Mouse (Mus musculus) liver, postnatal 0 days (tissue): ENCODE measurements around the gene Myo18a. TPM values are rescaled to one million over a fixed set of nuclear protein-coding genes. Genes with fewer than 3 reads are reported as not detected.

Source experiments
- ATAC-seq: fragments of 200-750 bp; cut with Nextera tagmentation; 2 replicates; pipeline ENCODE4 v1.8.0; 2017; ENCODE audit warnings: mild to moderate bottlenecking, moderate library complexity
- DNase-seq: peaks from one replicate; pipeline ENCODE4 v3.0.0-alpha.2; 2016
- H3K27ac ChIP-seq: fragments of 300-500 bp; sonication (generic); 2 replicates; pipeline ENCODE4 v1.5.1; 2014; ENCODE audit warnings: antibody characterized with exemption, moderate library complexity, mild to moderate bottlenecking, low read depth
- H3K27me3 ChIP-seq: fragments of 300-500 bp; sonication (generic); 2 replicates; pipeline ENCODE4 v1.6.1; 2014; ENCODE audit warnings: low read length, control low read depth, mixed read lengths; ENCODE audit not compliant: insufficient read depth
- H3K36me3 ChIP-seq: fragments of 300-500 bp; sonication (generic); replicated peaks from 2 replicates; pipeline ENCODE4 v1.6.1; 2014; ENCODE audit warnings: mild to moderate bottlenecking, control low read depth, low read length, moderate library complexity, mixed read lengths; ENCODE audit not compliant: insufficient read depth
- H3K4me1 ChIP-seq: fragments of 300-500 bp; sonication (generic); 2 replicates; pipeline ENCODE4 v1.6.1; 2014; ENCODE audit warnings: antibody characterized with exemption, mild to moderate bottlenecking, control low read depth; ENCODE audit not compliant: insufficient read depth
- H3K4me2 ChIP-seq: fragments of 300-500 bp; sonication (generic); 2 replicates; pipeline ENCODE4 v1.6.1; 2014; ENCODE audit warnings: low read depth, mild to moderate bottlenecking, low read length, moderate library complexity, mixed read lengths
- H3K4me3 ChIP-seq: fragments of 300-500 bp; sonication (generic); 2 replicates; pipeline ENCODE4 v1.5.1; 2014; ENCODE audit warnings: low read depth, low read length
- H3K9ac ChIP-seq: fragments of 300-500 bp; sonication (generic); replicated peaks from 2 replicates; pipeline ENCODE4 v1.6.1; 2014; ENCODE audit warnings: mild to moderate bottlenecking, moderate library complexity
- H3K9me3 ChIP-seq: fragments of 300-500 bp; sonication (generic); 2 replicates; pipeline ENCODE4 v1.6.1; 2016; ENCODE audit warnings: mild to moderate bottlenecking, control low read depth, low read length, mixed read lengths
- CTCF ChIP-seq: sonication (generic); IDR thresholded peaks from 2 replicates; pipeline ENCODE4 v1.5.1; 2016; ENCODE audit warnings: antibody characterized with exemption, low read depth
- EP300 ChIP-seq: IDR thresholded peaks from 2 replicates; pipeline ENCODE4 v1.6.1; 2016; ENCODE audit warnings: antibody characterized with exemption, low read depth, mild to moderate bottlenecking
- WGBS: fragments of 180-500 bp; shearing (Covaris S2); extraction: QIAGEN DNeasy Blood & Tissue Kit; methylation state at CpG from one replicate; pipeline ENCODE4 v1.1.7; 2014; ENCODE audit not compliant: insufficient replicate concordance; 5-methylcytosine and 5-hydroxymethylcytosine counted together
- polyA plus RNA-seq: library from polyadenylated mRNA; unstranded; fragments of >200 nt; fragmentation: Nextera tagmentation; extraction: Ambion mirVana; gene quantifications from 2 replicates; pipeline ENCODE4 v1.2.1, GENCODE M21; 2015

Myo18a gene
- polyA plus RNA-seq, 1 experiment from 2014 or later, result 10.4 TPM

GRCm38 (mm10) chr11:77874685-77875231, 111.7 kb downstream of the Myo18a start:
- H3K36me3 ChIP-seq, result no peaks in the 10 kb centered on the region
- ATAC-seq (no peak), DNase-seq (no peak)
- whole genome bisulfite sequencing, result 57% methylated on average over 6 of the region's 6 CpGs
- no peak overlapping the region for H3K9ac ChIP-seq
- H3K9me3 ChIP-seq, result no peaks in the 10 kb centered on the region
- no peaks in the 10 kb centered on the region for H3K27me3 ChIP-seq
- H3K4me2 ChIP-seq, result no peak overlapping the region
- H3K27ac ChIP-seq, result no peak overlapping the region
- TF ChIP-seq CTCF (no peak), EP300 (no peak)
- no peak overlapping the region for H3K4me3 ChIP-seq
- H3K4me1 ChIP-seq, result peaks cover 6% of the 10 kb centered on the region; the same call in 1 of the 2 replicates

DNA sequence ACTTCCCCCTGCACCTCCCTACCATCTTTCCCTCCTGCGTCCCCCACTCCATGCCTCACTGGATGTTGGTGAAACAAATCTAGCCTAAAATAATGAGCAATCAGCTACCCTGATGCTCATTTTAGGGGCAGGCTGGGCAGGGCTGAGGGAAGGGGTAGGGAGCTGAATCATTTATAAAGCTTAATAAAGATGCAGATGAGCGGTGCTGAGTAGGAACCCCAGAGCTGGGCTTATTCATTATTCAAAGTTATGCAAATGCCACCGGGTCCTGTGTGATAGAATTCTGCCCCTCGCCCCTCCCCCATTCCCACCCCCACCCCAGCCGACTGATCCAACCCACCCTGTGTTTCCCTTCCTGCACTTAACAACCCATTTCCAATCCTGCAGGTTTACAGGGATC, 112.2 kb downstream of the Myo18a start:
- no peak overlapping the region for H3K4me2 ChIP-seq
- no peaks in the 10 kb centered on the region for H3K9me3 ChIP-seq
- DNase-seq (no peak), ATAC-seq (no peak)
- peaks cover 6% of the 10 kb centered on the region; the same call in 1 of the 2 replicates for H3K4me1 ChIP-seq
- H3K36me3 ChIP-seq, result no peaks in the 10 kb centered on the region
- no peak overlapping the region for H3K4me3 ChIP-seq
- 65% methylated on average over 5 of the region's 5 CpGs for WGBS
- TF ChIP-seq CTCF (no peak), EP300 (no peak)
- H3K27me3 ChIP-seq, result no peaks in the 10 kb centered on the region
- no peak overlapping the region for H3K27ac ChIP-seq
- no peak overlapping the region for H3K9ac ChIP-seq

- DNase-seq (no peak), ATAC-seq (no peak)
- Histone ChIP-seq H3K4me2 (no peak overlapping the region; the same call in 1 of the 2 replicates), H3K36me3 (no peaks in the 10 kb centered on the region), H3K27me3 (no peaks in the 10 kb centered on the region), H3K4me3 (no peak overlapping the region), H3K27ac (no peak overlapping the region), H3K4me1 (peaks cover 6% of the 10 kb centered on the region; the same call in 1 of the 2 replicates), H3K9ac (no peak overlapping the region), H3K9me3 (no peaks in the 10 kb centered on the region)
- WGBS, result 46% methylated on average over 26 of the region's 26 CpGs
- no peak for TF ChIP-seq CTCF
- no peak for TF ChIP-seq EP300
These were observed 113.1 kb downstream of the Myo18a start for GRCm38 (mm10) chr11:77875847-77876759.

GRCm38 (mm10) chr11:77876760-77877148, 113.7 kb downstream of the Myo18a start:
- Histone ChIP-seq H3K9ac (no peak overlapping the region), H3K9me3 (no peaks in the 10 kb centered on the region), H3K27ac (no peak overlapping the region), H3K4me2 (no peak overlapping the region), H3K36me3 (no peaks in the 10 kb centered on the region), H3K4me3 (no peak overlapping the region), H3K27me3 (no peaks in the 10 kb centered on the region), H3K4me1 (peaks cover 6% of the 10 kb centered on the region; the same call in 1 of the 2 replicates)
- WGBS, result 58% methylated on average over 11 of the region's 11 CpGs
- no peak for ATAC-seq
- no peak for TF ChIP-seq EP300
- TF ChIP-seq CTCF, result no peak
- DNase-seq, result no peak

DNA sequence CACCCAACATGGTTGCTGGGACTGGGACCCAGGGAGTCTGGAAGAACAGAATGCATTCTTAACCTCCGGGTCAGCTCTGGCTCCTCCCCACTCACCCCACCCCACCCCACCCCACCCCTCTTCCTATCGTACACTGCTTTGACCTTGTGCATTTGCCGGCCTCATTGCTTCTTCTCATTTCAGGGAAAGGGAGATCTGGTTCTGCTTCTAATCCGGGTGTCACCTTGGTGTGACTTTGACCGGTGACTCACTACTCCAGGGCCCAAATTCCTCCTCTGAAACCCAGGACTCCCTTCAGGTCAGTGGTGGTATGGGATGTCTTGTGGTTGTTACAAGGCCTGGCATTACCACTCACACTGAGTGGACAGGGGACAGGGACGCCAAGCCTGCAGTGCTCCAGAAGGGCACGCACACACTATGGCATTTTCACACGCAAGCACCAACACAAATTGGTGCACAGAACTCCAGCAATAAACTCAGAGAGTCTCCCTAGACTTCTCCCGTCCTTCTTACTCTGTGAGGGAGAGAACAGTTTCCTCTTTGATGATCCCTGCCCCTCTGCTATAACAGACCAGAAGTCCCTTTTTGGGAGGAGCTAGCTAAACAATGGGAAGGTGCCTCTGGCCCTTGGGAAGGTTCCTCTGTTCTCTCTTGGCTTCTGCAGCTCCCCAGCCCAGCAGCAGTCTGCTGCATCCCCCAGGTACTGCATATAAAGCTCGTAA, 121.6 kb downstream of the Myo18a start:
- Histone ChIP-seq H3K4me1 (peaks cover 5% of the 10 kb centered on the region; the same call in 1 of the 2 replicates), H3K27me3 (no peaks in the 10 kb centered on the region), H3K4me2 (no peak overlapping the region), H3K4me3 (no peak overlapping the region), H3K36me3 (no peaks in the 10 kb centered on the region; the same call in 1 of the 2 replicates), H3K9ac (no peak overlapping the region), H3K27ac (no peak overlapping the region), H3K9me3 (no peaks in the 10 kb centered on the region)
- no peak for TF ChIP-seq EP300
- DNase-seq (no peak), ATAC-seq (no peak)
- 47% methylated on average over 10 of the region's 10 CpGs for WGBS

GRCm38 (mm10) chr11:77885246-77885575, 122.2 kb downstream of the Myo18a start:
- H3K27me3 ChIP-seq, result no peaks in the 10 kb centered on the region
- no peak overlapping the region for H3K9ac ChIP-seq
- H3K27ac ChIP-seq, result no peak overlapping the region
- TF ChIP-seq CTCF (no peak), EP300 (no peak)
- peaks cover 7% of the 10 kb centered on the region; the same call in 1 of the 2 replicates for H3K4me1 ChIP-seq
- no peaks in the 10 kb centered on the region for H3K9me3 ChIP-seq
- no peak for ATAC-seq
- 61% methylated on average over 8 of the region's 8 CpGs for WGBS
- no peak overlapping the region for H3K4me2 ChIP-seq
- no peak for DNase-seq
- H3K4me3 ChIP-seq, result no peak overlapping the region
- no peaks in the 10 kb centered on the region; the same call in 1 of the 2 replicates for H3K36me3 ChIP-seq
